Mouse (Mus musculus) olfactory bulb, adult 2 months (tissue): ENCODE data around the gene Cnn1.

Source experiments
- CTCF ChIP-seq: fragments of 200-500 bp; IDR thresholded peaks from 2 replicates; pipeline ENCODE4 v1.5.1; 2012; ENCODE audit warnings: low read depth, mild to moderate bottlenecking, low read length, moderate library complexity; ENCODE audit not compliant: insufficient read depth
- POLR2A ChIP-seq: fragments of 200-500 bp; IDR thresholded peaks from 2 replicates; pipeline ENCODE4 v1.6.1; 2012; ENCODE audit warnings: mild to moderate bottlenecking, low read depth, low read length, moderate library complexity; ENCODE audit not compliant: insufficient read depth

DNA sequence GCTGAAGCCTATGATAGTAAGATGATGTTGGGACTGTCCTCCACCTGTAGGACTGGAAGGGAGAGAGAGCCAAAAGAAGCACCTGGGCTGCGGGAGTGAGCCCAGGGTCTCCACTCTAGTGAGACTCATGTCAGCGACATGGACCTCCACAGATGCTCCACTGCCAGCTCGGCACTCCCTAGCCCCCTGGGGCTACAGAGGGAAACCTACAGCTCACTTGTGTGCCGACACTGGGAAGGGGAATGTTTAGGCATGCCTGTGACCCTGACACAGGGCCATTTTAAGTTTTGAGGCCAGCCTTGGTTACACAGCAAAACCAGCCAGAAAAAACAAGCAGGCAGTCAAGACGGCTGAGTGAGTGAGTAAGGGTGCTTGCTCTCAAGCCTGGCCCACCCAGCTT lies 31.8 kb upstream of the Cnn1 start:
- no peak for TF ChIP-seq CTCF
- no peak for TF ChIP-seq POLR2A
